Mouse (Mus musculus): ENCODE measurements around the gene Mrps33. TPM values are rescaled to one million over a fixed set of nuclear protein-coding genes. Genes with fewer than 3 reads are reported as not detected.

The Mrps33 gene
- polyA plus RNA-seq, 1 experiment from 2014 or later = 225 TPM

- peaks cover 0 to 2% of the 10 kb centered on the region in 2 experiments; a peak in 1 of 4 replicates for H3K4me1 ChIP-seq (ENCODE audit: control insufficient read depth in 2 of 2, insufficient read depth in 2 of 2, low read length in 2 of 2)
- no peaks in the 10 kb centered on the region for H3K36me3 ChIP-seq (ENCODE audit: control insufficient read depth, insufficient read depth, low read length)
- H3K27ac ChIP-seq (replicated peaks in 1 of 2; ENCODE audit: control insufficient read depth in 1 of 2, insufficient read depth in 1 of 2, low read depth in 2 of 2, low read length in 2 of 2) = no peak overlapping the region
- H3K4me2 ChIP-seq (ENCODE audit: low read length) = no peak overlapping the region
- H3K9me3 ChIP-seq (ENCODE audit: control insufficient read depth, low read length) = no peaks in the 10 kb centered on the region
- H3K9ac ChIP-seq (ENCODE audit: low read length) = no peak overlapping the region
- no peaks in the 10 kb centered on the region for H3K27me3 ChIP-seq (ENCODE audit: control insufficient read depth, insufficient read depth, low read length)
- H3K4me3 ChIP-seq (ENCODE audit: control insufficient read depth in 1 of 2, insufficient read depth in 1 of 2, low read depth in 1 of 2, low read length in 2 of 2) = no peak overlapping the region
- no peak for ATAC-seq (ENCODE audit: insufficient number of reproducible peaks, insufficient read depth, low FRiP score, low read depth)
These were observed 22.4 kb downstream of the Mrps33 start for GRCm38 (mm10) chr6:39788408-39788807.

GRCm38 (mm10) chr6:39787783-39788182 lies 23.0 kb downstream of the Mrps33 start:
- Histone ChIP-seq H3K27me3 (ENCODE audit: control insufficient read depth, insufficient read depth, low read length) (no peaks in the 10 kb centered on the region), H3K4me1 (ENCODE audit: control insufficient read depth in 2 of 2, insufficient read depth in 2 of 2, low read length in 2 of 2) (peaks cover 0 to 2% of the 10 kb centered on the region in 2 experiments; a peak in 1 of 4 replicates), H3K9me3 (ENCODE audit: control insufficient read depth, low read length) (no peaks in the 10 kb centered on the region), H3K27ac (replicated peaks in 1 of 2; ENCODE audit: control insufficient read depth in 1 of 2, insufficient read depth in 1 of 2, low read depth in 2 of 2, low read length in 2 of 2) (no peak overlapping the region), H3K36me3 (ENCODE audit: control insufficient read depth, insufficient read depth, low read length) (no peaks in the 10 kb centered on the region), H3K4me3 (ENCODE audit: control insufficient read depth in 1 of 2, insufficient read depth in 1 of 2, low read depth in 1 of 2, low read length in 2 of 2) (no peak overlapping the region), H3K4me2 (ENCODE audit: low read length) (0 out of 2 replicates have a peak overlapping the region, but pooled peaks have one; percentile 14), H3K9ac (ENCODE audit: low read length) (no peak overlapping the region)
- ATAC-seq (ENCODE audit: insufficient number of reproducible peaks, insufficient read depth, low FRiP score, low read depth) = no peak
- 15% methylated on average over 9 of the region's 9 CpGs for WGBS

GRCm38 (mm10) chr6:39785944-39786343 lies 24.8 kb downstream of the Mrps33 start:
- 88% methylated on average over 5 of the region's 5 CpGs for WGBS
- Histone ChIP-seq H3K27me3 (ENCODE audit: control insufficient read depth, insufficient read depth, low read length) (no peaks in the 10 kb centered on the region), H3K9me3 (ENCODE audit: control insufficient read depth, low read length) (no peaks in the 10 kb centered on the region), H3K36me3 (ENCODE audit: control insufficient read depth, insufficient read depth, low read length) (no peaks in the 10 kb centered on the region), H3K4me1 (ENCODE audit: control insufficient read depth in 2 of 2, insufficient read depth in 2 of 2, low read length in 2 of 2) (peaks cover 11 to 14% of the 10 kb centered on the region in 2 experiments), H3K9ac (ENCODE audit: low read length) (no peak overlapping the region), H3K4me3 (ENCODE audit: control insufficient read depth in 1 of 2, insufficient read depth in 1 of 2, low read depth in 1 of 2, low read length in 2 of 2) (no peak overlapping the region), H3K27ac (replicated peaks in 1 of 2; ENCODE audit: control insufficient read depth in 1 of 2, insufficient read depth in 1 of 2, low read depth in 2 of 2, low read length in 2 of 2) (no peak overlapping the region), H3K4me2 (ENCODE audit: low read length) (no peak overlapping the region)
- no peak for ATAC-seq (ENCODE audit: insufficient number of reproducible peaks, insufficient read depth, low FRiP score, low read depth)

- Histone ChIP-seq H3K27me3 (ENCODE audit: control insufficient read depth, insufficient read depth, low read length) (no peaks in the 10 kb centered on the region), H3K9me3 (ENCODE audit: control insufficient read depth, low read length) (no peaks in the 10 kb centered on the region), H3K9ac (ENCODE audit: low read length) (no peak overlapping the region), H3K27ac (replicated peaks in 1 of 2; ENCODE audit: control insufficient read depth in 1 of 2, insufficient read depth in 1 of 2, low read depth in 2 of 2, low read length in 2 of 2) (no peak overlapping the region), H3K4me2 (ENCODE audit: low read length) (no peak overlapping the region), H3K4me1 (ENCODE audit: control insufficient read depth in 2 of 2, insufficient read depth in 2 of 2, low read length in 2 of 2) (peaks cover 13 to 20% of the 10 kb centered on the region in 2 experiments), H3K4me3 (ENCODE audit: control insufficient read depth in 1 of 2, insufficient read depth in 1 of 2, low read depth in 1 of 2, low read length in 2 of 2) (no peak overlapping the region), H3K36me3 (ENCODE audit: control insufficient read depth, insufficient read depth, low read length) (no peaks in the 10 kb centered on the region)
- WGBS = 61% methylated on average over 7 of the region's 7 CpGs
- no peak for ATAC-seq (ENCODE audit: insufficient number of reproducible peaks, insufficient read depth, low FRiP score, low read depth)
These were observed 27.3 kb downstream of the Mrps33 start for GRCm38 (mm10) chr6:39783521-39783920.

GRCm38 (mm10) chr6:39782618-39783017 lies 28.2 kb downstream of the Mrps33 start:
- Histone ChIP-seq H3K27me3 (ENCODE audit: control insufficient read depth, insufficient read depth, low read length) (no peaks in the 10 kb centered on the region), H3K4me1 (ENCODE audit: control insufficient read depth in 2 of 2, insufficient read depth in 2 of 2, low read length in 2 of 2) (peaks cover 11 to 20% of the 10 kb centered on the region in 2 experiments), H3K9me3 (ENCODE audit: control insufficient read depth, low read length) (no peaks in the 10 kb centered on the region), H3K9ac (ENCODE audit: low read length) (no peak overlapping the region), H3K27ac (replicated peaks in 1 of 2; ENCODE audit: control insufficient read depth in 1 of 2, insufficient read depth in 1 of 2, low read depth in 2 of 2, low read length in 2 of 2) (no peak overlapping the region), H3K4me3 (ENCODE audit: control insufficient read depth in 1 of 2, insufficient read depth in 1 of 2, low read depth in 1 of 2, low read length in 2 of 2) (no peak overlapping the region), H3K4me2 (ENCODE audit: low read length) (no peak overlapping the region), H3K36me3 (ENCODE audit: control insufficient read depth, insufficient read depth, low read length) (no peaks in the 10 kb centered on the region)
- 23% methylated on average over 3 of the region's 3 CpGs for WGBS
- no peak for ATAC-seq (ENCODE audit: insufficient number of reproducible peaks, insufficient read depth, low FRiP score, low read depth)

- Histone ChIP-seq H3K9ac (ENCODE audit: low read length) (peak overlapping the region; percentile 68; the same call in 1 of the 2 replicates), H3K4me1 (ENCODE audit: control insufficient read depth in 2 of 2, insufficient read depth in 2 of 2, low read length in 2 of 2) (peaks cover 11 to 20% of the 10 kb centered on the region in 2 experiments), H3K36me3 (ENCODE audit: control insufficient read depth, insufficient read depth, low read length) (no peaks in the 10 kb centered on the region), H3K9me3 (ENCODE audit: control insufficient read depth, low read length) (no peaks in the 10 kb centered on the region), H3K27me3 (ENCODE audit: control insufficient read depth, insufficient read depth, low read length) (no peaks in the 10 kb centered on the region), H3K4me3 (ENCODE audit: control insufficient read depth in 1 of 2, insufficient read depth in 1 of 2, low read depth in 1 of 2, low read length in 2 of 2) (no peak overlapping the region; a peak in 1 of 4 replicates), H3K4me2 (ENCODE audit: low read length) (peak overlapping the region; percentile 76), H3K27ac (replicated peaks in 1 of 2; ENCODE audit: control insufficient read depth in 1 of 2, insufficient read depth in 1 of 2, low read depth in 2 of 2, low read length in 2 of 2) (peak overlapping the region; percentile 12 to 75; a peak in 3 of 4 replicates)
- WGBS = 36% methylated on average over 17 of the region's 17 CpGs
- ATAC-seq (ENCODE audit: insufficient number of reproducible peaks, insufficient read depth, low FRiP score, low read depth) = no peak
These were observed 28.8 kb downstream of the Mrps33 start for GRCm38 (mm10) chr6:39781766-39782530.

- H3K4me1 ChIP-seq (ENCODE audit: control insufficient read depth in 2 of 2, insufficient read depth in 2 of 2, low read length in 2 of 2) = peaks cover 11 to 20% of the 10 kb centered on the region in 2 experiments
- no peaks in the 10 kb centered on the region for H3K9me3 ChIP-seq (ENCODE audit: control insufficient read depth, low read length)
- peak overlapping the region; percentile 76 for H3K4me2 ChIP-seq (ENCODE audit: low read length)
- 1% methylated on average over 18 of the region's 18 CpGs for WGBS
- H3K9ac ChIP-seq (ENCODE audit: low read length) = peak overlapping the region; percentile 68
- no peaks in the 10 kb centered on the region for H3K27me3 ChIP-seq (ENCODE audit: control insufficient read depth, insufficient read depth, low read length)
- ATAC-seq (ENCODE audit: insufficient number of reproducible peaks, insufficient read depth, low FRiP score, low read depth) = peak; percentile 29; the same call in 1 of the 2 replicates
- H3K27ac ChIP-seq (replicated peaks in 1 of 2; ENCODE audit: control insufficient read depth in 1 of 2, insufficient read depth in 1 of 2, low read depth in 2 of 2, low read length in 2 of 2) = peak overlapping the region; percentile 53 to 75
- H3K4me3 ChIP-seq (ENCODE audit: control insufficient read depth in 1 of 2, insufficient read depth in 1 of 2, low read depth in 1 of 2, low read length in 2 of 2) = peak overlapping the region; percentile 31 to 39
- H3K36me3 ChIP-seq (ENCODE audit: control insufficient read depth, insufficient read depth, low read length) = no peaks in the 10 kb centered on the region
These were observed 29.7 kb downstream of the Mrps33 start for GRCm38 (mm10) chr6:39780857-39781666.
